Mouse (Mus musculus) midbrain, embryonic 14.5 days (tissue): ENCODE results near the gene Tnfsf8. TPM values are rescaled to one million over a fixed set of nuclear protein-coding genes. Genes with fewer than 3 reads are reported as not detected.

Experiments
- ATAC-seq: fragments of 200-750 bp; cut with Nextera tagmentation; 2 replicates; pipeline ENCODE4 v1.8.0; 2017; ENCODE audit warnings: moderate number of reproducible peaks, moderate library complexity; ENCODE audit not compliant: low FRiP score, low TSS enrichment
- DNase-seq: peaks from one replicate; pipeline ENCODE4 v3.0.0-alpha.2; 2015
- H3K27ac ChIP-seq: fragments of 300-500 bp; sonication (generic); replicated peaks from 2 replicates; pipeline ENCODE4 v1.5.1; 2014; ENCODE audit warnings: mild to moderate bottlenecking, low read depth, low read length, moderate library complexity
- H3K27me3 ChIP-seq: fragments of 300-500 bp; sonication (generic); 2 replicates; pipeline ENCODE4 v1.6.1; 2014; ENCODE audit warnings: low read length, control low read depth, mixed read lengths; ENCODE audit not compliant: control insufficient read depth, insufficient read depth
- H3K36me3 ChIP-seq: fragments of 300-500 bp; sonication (generic); 2 replicates; pipeline ENCODE4 v1.6.1; 2014; ENCODE audit warnings: low read length, control low read depth; ENCODE audit not compliant: control insufficient read depth, insufficient read depth
- H3K4me1 ChIP-seq: fragments of 300-500 bp; sonication (generic); 2 replicates; pipeline ENCODE4 v1.6.1; 2014; ENCODE audit warnings: mild to moderate bottlenecking, antibody characterized with exemption, low read length, control low read depth; ENCODE audit not compliant: control insufficient read depth, insufficient read depth
- H3K4me2 ChIP-seq: fragments of 300-500 bp; sonication (generic); 2 replicates; pipeline ENCODE4 v1.6.1; 2014; ENCODE audit warnings: mild to moderate bottlenecking, low read length, moderate library complexity
- H3K4me3 ChIP-seq: fragments of 300-500 bp; sonication (generic); replicated peaks from 2 replicates; pipeline ENCODE4 v1.5.1; 2014; ENCODE audit warnings: low read depth, low read length
- H3K9ac ChIP-seq: fragments of 300-500 bp; sonication (generic); replicated peaks from 2 replicates; pipeline ENCODE4 v1.6.1; 2014; ENCODE audit warnings: mild to moderate bottlenecking, low read length, moderate library complexity
- H3K9me3 ChIP-seq: fragments of 300-500 bp; sonication (generic); 2 replicates; pipeline ENCODE4 v1.6.1; 2016; ENCODE audit warnings: low read length, control low read depth, mixed read lengths; ENCODE audit not compliant: control insufficient read depth
- WGBS: fragments of 180-500 bp; shearing (Covaris S2); extraction: QIAGEN DNeasy Blood & Tissue Kit; methylation state at CpG from one replicate; pipeline ENCODE4 v1.1.7; 2014; 5-methylcytosine and 5-hydroxymethylcytosine counted together
- polyA plus RNA-seq: library from polyadenylated mRNA; unstranded; fragments of >200 nt; fragmentation: Nextera tagmentation; extraction: Ambion mirVana; gene quantifications from 2 replicates; pipeline ENCODE4 v1.2.1, GENCODE M21; 2014

Tnfsf8 gene
- polyA plus RNA-seq, 1 experiment from 2014 or later = 0.09 TPM

GRCm38 (mm10) chr4:63870678-63871077, 9.5 kb upstream of the Tnfsf8 start:
- H3K27ac ChIP-seq = no peak overlapping the region
- no peak overlapping the region for H3K4me2 ChIP-seq
- no peaks in the 10 kb centered on the region for H3K36me3 ChIP-seq
- H3K9ac ChIP-seq = no peak overlapping the region
- no peak overlapping the region for H3K4me3 ChIP-seq
- DNase-seq = no peak
- 100% methylated on average over 1 of the region's 1 CpGs for WGBS
- no peaks in the 10 kb centered on the region for H3K4me1 ChIP-seq
- no peaks in the 10 kb centered on the region for H3K27me3 ChIP-seq
- no peak for ATAC-seq
- no peaks in the 10 kb centered on the region for H3K9me3 ChIP-seq

- Histone ChIP-seq H3K4me3 (no peak overlapping the region), H3K9ac (no peak overlapping the region)
Observed at GRCm38 (mm10) chr4:63868770-63869169, 7.6 kb upstream of the Tnfsf8 start.

GRCm38 (mm10) chr4:63862953-63863352, 1.8 kb upstream of the Tnfsf8 start:
- Histone ChIP-seq H3K4me1 (no peaks in the 10 kb centered on the region), H3K36me3 (no peaks in the 10 kb centered on the region), H3K27ac (no peak overlapping the region), H3K4me3 (no peak overlapping the region), H3K27me3 (no peaks in the 10 kb centered on the region), H3K9ac (no peak overlapping the region), H3K9me3 (no peaks in the 10 kb centered on the region), H3K4me2 (no peak overlapping the region)
- DNase-seq (no peak), ATAC-seq (no peak)
- WGBS = 78% methylated on average over 3 of the region's 3 CpGs

More at GRCm38 (mm10) chr4:63868770-63869169, 7.6 kb upstream of the Tnfsf8 start:
- DNase-seq = no peak
- Histone ChIP-seq H3K27ac (no peak overlapping the region), H3K9me3 (no peaks in the 10 kb centered on the region), H3K27me3 (no peaks in the 10 kb centered on the region), H3K4me1 (no peaks in the 10 kb centered on the region), H3K36me3 (no peaks in the 10 kb centered on the region), H3K4me2 (no peak overlapping the region)
- no peak for ATAC-seq
- 82% methylated on average over 2 of the region's 2 CpGs for WGBS

- DNase-seq (no peak), ATAC-seq (no peak)
Observed at GRCm38 (mm10) chr4:63862092-63862697, 1.0 kb upstream of the Tnfsf8 start.

GRCm38 (mm10) chr4:63860236-63860635, 911 bp downstream of the Tnfsf8 start:
- H3K27me3 ChIP-seq = no peaks in the 10 kb centered on the region
- no peaks in the 10 kb centered on the region for H3K9me3 ChIP-seq
- H3K4me3 ChIP-seq = no peak overlapping the region
- DNase-seq (no peak), ATAC-seq (no peak)
- no peak overlapping the region for H3K9ac ChIP-seq
- no peak overlapping the region for H3K4me2 ChIP-seq
- no peaks in the 10 kb centered on the region for H3K36me3 ChIP-seq
- no peak overlapping the region for H3K27ac ChIP-seq
- 89% methylated on average over 5 of the region's 5 CpGs for WGBS
- no peaks in the 10 kb centered on the region for H3K4me1 ChIP-seq

More at GRCm38 (mm10) chr4:63862092-63862697, 1.0 kb upstream of the Tnfsf8 start:
- 82% methylated on average over 4 of the region's 4 CpGs for WGBS
- no peaks in the 10 kb centered on the region for H3K4me1 ChIP-seq
- H3K4me3 ChIP-seq = no peak overlapping the region
- H3K9me3 ChIP-seq = no peaks in the 10 kb centered on the region
- H3K4me2 ChIP-seq = no peak overlapping the region
- H3K36me3 ChIP-seq = no peaks in the 10 kb centered on the region
- no peak overlapping the region for H3K27ac ChIP-seq
- no peaks in the 10 kb centered on the region for H3K27me3 ChIP-seq
- no peak overlapping the region for H3K9ac ChIP-seq

- H3K27ac ChIP-seq = no peak overlapping the region
- H3K9ac ChIP-seq = no peak overlapping the region
- no peak for ATAC-seq
- no peaks in the 10 kb centered on the region for H3K36me3 ChIP-seq
- no peaks in the 10 kb centered on the region for H3K4me1 ChIP-seq
- H3K9me3 ChIP-seq = no peaks in the 10 kb centered on the region
- H3K4me3 ChIP-seq = no peak overlapping the region
- 80% methylated on average over 4 of the region's 4 CpGs for WGBS
- DNase-seq = no peak
- H3K27me3 ChIP-seq = no peaks in the 10 kb centered on the region
- no peak overlapping the region for H3K4me2 ChIP-seq
Observed at GRCm38 (mm10) chr4:63859785-63860203, 1.4 kb downstream of the Tnfsf8 start.

- Histone ChIP-seq H3K4me3 (no peak overlapping the region), H3K4me2 (no peak overlapping the region), H3K9me3 (no peaks in the 10 kb centered on the region), H3K27ac (no peak overlapping the region), H3K9ac (no peak overlapping the region), H3K36me3 (no peaks in the 10 kb centered on the region), H3K27me3 (no peaks in the 10 kb centered on the region), H3K4me1 (no peaks in the 10 kb centered on the region)
- DNase-seq (no peak), ATAC-seq (no peak)
- WGBS = 82% methylated on average over 7 of the region's 7 CpGs
Observed at GRCm38 (mm10) chr4:63858646-63859224, 2.4 kb downstream of the Tnfsf8 start.

GRCm38 (mm10) chr4:63856764-63857163, 4.4 kb downstream of the Tnfsf8 start:
- no peak overlapping the region for H3K9ac ChIP-seq
- no peak overlapping the region for H3K27ac ChIP-seq
- no peaks in the 10 kb centered on the region for H3K4me1 ChIP-seq
- no peak overlapping the region for H3K4me2 ChIP-seq
- DNase-seq (no peak), ATAC-seq (no peak)
- H3K27me3 ChIP-seq = no peaks in the 10 kb centered on the region
- H3K9me3 ChIP-seq = no peaks in the 10 kb centered on the region
- whole genome bisulfite sequencing = 92% methylated on average over 6 of the region's 6 CpGs
- H3K36me3 ChIP-seq = no peaks in the 10 kb centered on the region
- no peak overlapping the region for H3K4me3 ChIP-seq

- Histone ChIP-seq H3K4me2 (no peak overlapping the region), H3K4me3 (no peak overlapping the region), H3K4me1 (no peaks in the 10 kb centered on the region), H3K27me3 (no peaks in the 10 kb centered on the region), H3K9ac (no peak overlapping the region), H3K9me3 (no peaks in the 10 kb centered on the region), H3K36me3 (no peaks in the 10 kb centered on the region), H3K27ac (no peak overlapping the region)
- no peak for ATAC-seq
- 85% methylated on average over 1 of the region's 1 CpGs for WGBS
- DNase-seq = no peak
Observed at GRCm38 (mm10) chr4:63853782-63854386, 7.3 kb downstream of the Tnfsf8 start.
